Mouse (Mus musculus) ES-CJ7 (cell line): ENCODE measurements around the gene Gm3252.
"Not testable (repeated sequence)": the region's sequence is repeated elsewhere in the genome, so short reads cannot be mapped to it uniquely, and the experiment has no call there.

Experiments used
- DNase-seq: peaks from one replicate; pipeline ENCODE4 v3.0.0; 2011; ENCODE audit warnings: low read depth, low spot score

Gene Gm3252

DNA sequence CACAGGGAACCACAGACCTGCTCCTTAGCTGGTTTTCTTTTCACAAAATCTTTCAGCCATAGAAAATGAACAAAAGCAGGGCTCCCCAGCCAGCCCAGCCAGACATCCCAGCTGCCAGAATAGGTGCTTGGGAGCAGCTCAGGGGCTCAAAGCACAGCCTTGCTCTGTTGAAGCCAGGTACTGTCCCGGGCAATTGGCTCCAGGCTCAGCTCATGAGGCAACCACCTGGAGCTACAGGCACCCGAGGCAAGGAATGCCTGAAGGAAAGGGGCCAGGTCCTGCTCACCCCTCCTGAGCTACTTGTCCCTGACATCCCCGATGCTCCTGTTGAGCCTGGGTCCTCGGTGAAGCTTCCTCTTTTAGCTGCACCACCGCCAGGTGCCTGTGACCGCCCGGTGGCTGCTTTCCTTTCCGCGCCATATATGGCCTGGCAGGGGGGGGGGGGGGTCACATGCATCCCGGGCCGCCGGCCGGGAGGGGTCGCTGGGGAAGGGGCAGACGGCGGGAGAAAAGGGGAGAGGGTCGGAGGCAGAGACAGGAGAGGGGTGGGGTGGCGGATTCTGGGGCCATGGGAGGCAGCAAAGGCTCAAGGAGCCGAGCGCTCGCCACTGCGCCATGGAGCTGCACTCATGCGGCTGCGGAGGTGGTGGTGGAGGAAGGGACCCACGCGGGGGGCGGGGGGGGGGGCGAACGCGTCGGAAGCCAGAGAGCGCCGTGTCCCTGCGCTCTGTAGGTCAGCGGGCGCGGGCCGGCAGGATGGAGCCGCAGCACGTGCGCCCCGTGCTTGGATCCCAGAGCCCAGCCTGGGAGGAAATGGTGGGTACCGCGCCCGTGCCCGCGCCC, at the start of gene Gm3252:
Gene Gm3252, plus strand, starts transcription at position 738 of the 843 bp plus-strand sequence.
- DNase-seq: peak; percentile 56

DNA sequence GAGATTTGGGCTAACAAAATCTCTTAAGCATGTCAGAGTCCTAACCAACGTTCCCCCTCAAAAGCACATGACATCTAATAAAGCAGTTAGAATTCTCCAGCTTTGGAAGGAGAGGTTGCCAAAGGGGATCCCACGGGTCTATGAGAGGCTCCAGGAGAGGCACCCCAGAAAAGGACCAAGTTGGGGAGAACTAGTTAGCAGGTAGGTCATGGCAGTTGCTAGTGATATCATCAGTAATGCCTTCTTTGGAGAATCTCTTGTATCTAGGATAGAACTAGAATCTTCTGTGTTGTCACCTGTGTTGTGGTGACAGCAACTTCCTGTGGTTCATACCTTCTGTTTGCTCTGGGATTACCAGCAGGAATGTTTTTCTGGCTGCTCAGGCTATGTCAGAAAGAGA, 17.6 kb upstream of the Gm3252 start, which contains the start of gene Gm7876:
Gene Gm7876, plus strand, starts transcription at position 301 of the 400 bp plus-strand sequence.
- not testable (repeated sequence) for DNase-seq

DNA sequence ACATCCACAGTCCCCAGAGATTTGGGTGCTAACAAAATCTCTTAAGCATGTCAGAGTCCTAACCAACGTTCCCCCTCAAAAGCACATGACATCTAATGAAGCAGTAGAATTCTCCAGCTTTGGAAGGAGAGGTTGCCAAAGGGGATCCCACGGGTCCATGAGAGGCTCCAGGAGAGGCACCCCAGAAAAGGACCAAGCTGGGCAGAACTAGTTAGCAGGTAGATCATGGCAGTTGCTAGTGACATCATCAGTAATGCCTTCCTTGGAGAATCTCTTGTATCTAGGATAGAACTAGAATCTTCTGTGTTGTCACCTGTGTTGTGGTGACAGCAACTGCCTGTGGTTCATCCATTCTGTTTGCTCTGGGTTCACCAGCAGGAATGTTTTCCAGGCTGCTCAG, 49.5 kb downstream of the Gm3252 start, which contains the start of gene Gm9602:
Gene Gm9602, plus strand, starts transcription at position 301 of the 400 bp plus-strand sequence.
- DNase-seq: not testable (repeated sequence)
